Mouse (Mus musculus): ENCODE data around the gene Prkab1.

GRCm38 (mm10) chr5:116018196-116018595 lies 6.1 kb downstream of the Prkab1 start:
- TF ChIP-seq POLR2A (IDR thresholded peaks at IDR 0.05; ENCODE audit: insufficient read depth, low read length), result no peak
- TF ChIP-seq CTCF (IDR thresholded peaks at IDR 0.05; ENCODE audit: low read depth, low read length), result no peak

All from ES-Bruce4 (cell line).